Mouse (Mus musculus): ENCODE results near the gene Cpn2. TPM values are rescaled to one million over a fixed set of nuclear protein-coding genes. Genes with fewer than 3 reads are reported as not detected.
A peak's percentile ranks its signal among the peaks of the same experiment; 100 is the strongest.

The Cpn2 gene
- total and polyA plus RNA-seq, 3 experiments = 0.10 to 0.88 (median 0.11) TPM

- intact Hi-C loops (cut with DNase I) = no loop called here
- no peaks in the 10 kb centered on the region for H3K36me3 ChIP-seq (ENCODE audit: control insufficient read depth, insufficient read depth, low read length)
- no peak for DNase-seq
- no peaks in the 10 kb centered on the region for H3K79me2 ChIP-seq (replicated peaks; ENCODE audit: control insufficient read depth, insufficient read depth, low read length)
- H3K27ac ChIP-seq = no peak overlapping the region
- 84% methylated on average over 7 of the region's 7 CpGs for WGBS
- no peak overlapping the region for H3K4me3 ChIP-seq
- no peak overlapping the region for H3K9ac ChIP-seq (ENCODE audit: low read depth, low read length)
- no peaks in the 10 kb centered on the region for H3K4me1 ChIP-seq (ENCODE audit: control insufficient read depth, insufficient read depth, low read length)
- no peaks in the 10 kb centered on the region for H3K27me3 ChIP-seq (ENCODE audit: control insufficient read depth, insufficient read depth, low read length)
- no peak for TF ChIP-seq EP300 (IDR thresholded peaks at IDR 0.05; ENCODE audit: insufficient read depth, low read depth, low read length)
- no peak for TF ChIP-seq POLR2A (IDR thresholded peaks at IDR 0.05; ENCODE audit: insufficient read depth, low read depth, low read length)
- no peak for TF ChIP-seq CTCF (IDR thresholded peaks at IDR 0.05)
These were observed 8.9 kb downstream of the Cpn2 start for GRCm38 (mm10) chr16:30258441-30258840.

GRCm38 (mm10) chr16:30257718-30258117 lies 9.6 kb downstream of the Cpn2 start:
- H3K9ac ChIP-seq (ENCODE audit: low read depth, low read length) = no peak overlapping the region
- H3K36me3 ChIP-seq (ENCODE audit: control insufficient read depth, insufficient read depth, low read length) = no peaks in the 10 kb centered on the region
- intact Hi-C loops (cut with DNase I) = no loop called here
- H3K4me1 ChIP-seq (ENCODE audit: control insufficient read depth, insufficient read depth, low read length) = no peaks in the 10 kb centered on the region
- H3K27ac ChIP-seq = no peak overlapping the region
- H3K27me3 ChIP-seq (ENCODE audit: control insufficient read depth, insufficient read depth, low read length) = no peaks in the 10 kb centered on the region
- DNase-seq = no peak
- 50% methylated on average over 9 of the region's 9 CpGs for WGBS
- no peaks in the 10 kb centered on the region for H3K79me2 ChIP-seq (replicated peaks; ENCODE audit: control insufficient read depth, insufficient read depth, low read length)
- no peak overlapping the region for H3K4me3 ChIP-seq
- no peak for TF ChIP-seq EP300 (IDR thresholded peaks at IDR 0.05; ENCODE audit: insufficient read depth, low read depth, low read length)
- no peak for TF ChIP-seq CTCF (IDR thresholded peaks at IDR 0.05)
- no peak for TF ChIP-seq POLR2A (IDR thresholded peaks at IDR 0.05; ENCODE audit: insufficient read depth, low read depth, low read length)

GRCm38 (mm10) chr16:30255061-30255460 lies 12.2 kb downstream of the Cpn2 start:
- H3K36me3 ChIP-seq (ENCODE audit: control insufficient read depth, insufficient read depth, low read length) = no peaks in the 10 kb centered on the region
- H3K27ac ChIP-seq = no peak overlapping the region
- peaks cover 1% of the 10 kb centered on the region; the same call in 1 of the 2 replicates for H3K4me1 ChIP-seq (ENCODE audit: control insufficient read depth, insufficient read depth, low read length)
- intact Hi-C loops (cut with DNase I) = no loop called here
- H3K9ac ChIP-seq (ENCODE audit: low read depth, low read length) = no peak overlapping the region
- TF ChIP-seq EP300 (IDR thresholded peaks at IDR 0.05; ENCODE audit: insufficient read depth, low read depth, low read length) (no peak), CTCF (IDR thresholded peaks at IDR 0.05) (no peak), POLR2A (IDR thresholded peaks at IDR 0.05; ENCODE audit: insufficient read depth, low read depth, low read length) (no peak)
- no peaks in the 10 kb centered on the region for H3K79me2 ChIP-seq (replicated peaks; ENCODE audit: control insufficient read depth, insufficient read depth, low read length)
- DNase-seq = no peak
- 78% methylated on average over 7 of the region's 7 CpGs for WGBS
- no peaks in the 10 kb centered on the region for H3K27me3 ChIP-seq (ENCODE audit: control insufficient read depth, insufficient read depth, low read length)
- H3K4me3 ChIP-seq = no peak overlapping the region

GRCm38 (mm10) chr16:30253900-30254299 lies 13.4 kb downstream of the Cpn2 start:
- Histone ChIP-seq H3K9ac (ENCODE audit: low read depth, low read length) (no peak overlapping the region), H3K36me3 (ENCODE audit: control insufficient read depth, insufficient read depth, low read length) (no peaks in the 10 kb centered on the region), H3K4me3 (no peak overlapping the region), H3K27ac (no peak overlapping the region), H3K4me1 (ENCODE audit: control insufficient read depth, insufficient read depth, low read length) (peaks cover 1% of the 10 kb centered on the region; the same call in 1 of the 2 replicates), H3K79me2 (replicated peaks; ENCODE audit: control insufficient read depth, insufficient read depth, low read length) (no peaks in the 10 kb centered on the region), H3K27me3 (ENCODE audit: control insufficient read depth, insufficient read depth, low read length) (no peaks in the 10 kb centered on the region)
- TF ChIP-seq CTCF (IDR thresholded peaks at IDR 0.05) (no peak), POLR2A (IDR thresholded peaks at IDR 0.05; ENCODE audit: insufficient read depth, low read depth, low read length) (no peak), EP300 (IDR thresholded peaks at IDR 0.05; ENCODE audit: insufficient read depth, low read depth, low read length) (no peak)
- 79% methylated on average over 9 of the region's 9 CpGs for WGBS
- intact Hi-C loops (cut with DNase I) = loop anchor here (5.0 kb wide), 2 partner anchors 248 to 278 kb away; no protein-coding TSS in a partner anchor
- no peak for DNase-seq

- Histone ChIP-seq H3K4me3 (no peak overlapping the region), H3K4me1 (ENCODE audit: control insufficient read depth, insufficient read depth, low read length) (peaks cover 1% of the 10 kb centered on the region; the same call in 1 of the 2 replicates), H3K36me3 (ENCODE audit: control insufficient read depth, insufficient read depth, low read length) (no peaks in the 10 kb centered on the region), H3K79me2 (replicated peaks; ENCODE audit: control insufficient read depth, insufficient read depth, low read length) (no peaks in the 10 kb centered on the region), H3K27me3 (ENCODE audit: control insufficient read depth, insufficient read depth, low read length) (no peaks in the 10 kb centered on the region), H3K27ac (no peak overlapping the region), H3K9ac (ENCODE audit: low read depth, low read length) (no peak overlapping the region)
- DNase-seq = no peak
- TF ChIP-seq CTCF (IDR thresholded peaks at IDR 0.05) = no peak
- WGBS = 92% methylated on average over 4 of the region's 4 CpGs
- intact Hi-C loops (cut with DNase I) = loop anchor here (5.0 kb wide), 2 partner anchors 249 to 279 kb away; no protein-coding TSS in a partner anchor
These were observed 13.9 kb downstream of the Cpn2 start for GRCm38 (mm10) chr16:30253374-30253773.

GRCm38 (mm10) chr16:30252003-30252418 lies 15.3 kb downstream of the Cpn2 start:
- intact Hi-C loops (cut with DNase I) = loop anchor here (1.0 to 5.0 kb wide), 3 partner anchors 62 to 280 kb away; no protein-coding TSS in a partner anchor
- H3K4me3 ChIP-seq = peak overlapping the region; percentile 42
- H3K27ac ChIP-seq = no peak overlapping the region
- no peaks in the 10 kb centered on the region for H3K79me2 ChIP-seq (replicated peaks; ENCODE audit: control insufficient read depth, insufficient read depth, low read length)
- H3K36me3 ChIP-seq (ENCODE audit: control insufficient read depth, insufficient read depth, low read length) = no peaks in the 10 kb centered on the region
- peaks cover 1% of the 10 kb centered on the region; the same call in 1 of the 2 replicates for H3K4me1 ChIP-seq (ENCODE audit: control insufficient read depth, insufficient read depth, low read length)
- TF ChIP-seq POLR2A (IDR thresholded peaks at IDR 0.05; ENCODE audit: insufficient read depth, low read depth, low read length) (no peak), EP300 (IDR thresholded peaks at IDR 0.05; ENCODE audit: insufficient read depth, low read depth, low read length) (peak; percentile 93), CTCF (IDR thresholded peaks at IDR 0.05) (no peak; the same call in none of the 2 replicates)
- WGBS = 2% methylated on average over 21 of the region's 21 CpGs
- H3K9ac ChIP-seq (ENCODE audit: low read depth, low read length) = no peak overlapping the region
- H3K27me3 ChIP-seq (ENCODE audit: control insufficient read depth, insufficient read depth, low read length) = no peaks in the 10 kb centered on the region
- DNase-seq = peak; percentile 81 to 87
